Mouse (Mus musculus) embryonic facial prominence, embryonic 14.5 days (tissue): Measurements from ENCODE around the gene Stum. TPM values are rescaled to one million over a fixed set of nuclear protein-coding genes. Genes with fewer than 3 reads are reported as not detected.

Source experiments
- ATAC-seq: fragments of 200-750 bp; cut with Nextera tagmentation; 2 replicates; pipeline ENCODE4 v1.8.0; 2017; ENCODE audit warnings: low read depth, moderate number of reproducible peaks, moderate TSS enrichment
- DNase-seq: peaks from one replicate; pipeline ENCODE4 v3.0.0-alpha.2; 2015; ENCODE audit warnings: low spot score
- H3K27ac ChIP-seq: fragments of 300-500 bp; sonication (generic); replicated peaks from 2 replicates; pipeline ENCODE4 v1.5.1; 2014; ENCODE audit warnings: low read depth, mild to moderate bottlenecking, low read length, moderate library complexity
- H3K27me3 ChIP-seq: fragments of 300-500 bp; sonication (generic); replicated peaks from 2 replicates; pipeline ENCODE4 v1.6.1; 2014; ENCODE audit warnings: low read length; ENCODE audit not compliant: control insufficient read depth, insufficient read depth
- H3K36me3 ChIP-seq: fragments of 300-500 bp; sonication (generic); 2 replicates; pipeline ENCODE4 v1.6.1; 2014; ENCODE audit warnings: low read length, mixed read lengths; ENCODE audit not compliant: control insufficient read depth, insufficient read depth
- H3K4me1 ChIP-seq: fragments of 300-500 bp; sonication (generic); 2 replicates; pipeline ENCODE4 v1.6.1; 2014; ENCODE audit warnings: antibody characterized with exemption, low read length; ENCODE audit not compliant: control insufficient read depth, insufficient read depth
- H3K4me2 ChIP-seq: fragments of 300-500 bp; sonication (generic); 2 replicates; pipeline ENCODE4 v1.6.1; 2014; ENCODE audit warnings: low read depth, mild to moderate bottlenecking, low read length, moderate library complexity, mixed read lengths
- H3K4me3 ChIP-seq: fragments of 300-500 bp; sonication (generic); 2 replicates; pipeline ENCODE4 v1.5.1; 2014; ENCODE audit warnings: low read depth, mild to moderate bottlenecking, low read length
- H3K9ac ChIP-seq: fragments of 300-500 bp; sonication (generic); 2 replicates; pipeline ENCODE4 v1.6.1; 2014; ENCODE audit warnings: low read depth, mild to moderate bottlenecking, low read length, moderate library complexity, mixed read lengths
- H3K9me3 ChIP-seq: fragments of 300-500 bp; sonication (generic); 2 replicates; pipeline ENCODE4 v1.6.1; 2016; ENCODE audit warnings: low read length; ENCODE audit not compliant: control insufficient read depth
- WGBS: fragments of 180-500 bp; shearing (Covaris S2); extraction: QIAGEN DNeasy Blood & Tissue Kit; methylation state at CpG from one replicate; pipeline ENCODE4 v1.1.7; 2014; 5-methylcytosine and 5-hydroxymethylcytosine counted together
- polyA plus RNA-seq: library from polyadenylated mRNA; unstranded; fragments of >200 nt; fragmentation: Nextera tagmentation; extraction: Ambion mirVana; gene quantifications from 2 replicates; pipeline ENCODE4 v1.2.1, GENCODE M21; 2014

The Stum gene
- 4.0 and 5.3 TPM in 2 replicates for polyA plus RNA-seq

DNA sequence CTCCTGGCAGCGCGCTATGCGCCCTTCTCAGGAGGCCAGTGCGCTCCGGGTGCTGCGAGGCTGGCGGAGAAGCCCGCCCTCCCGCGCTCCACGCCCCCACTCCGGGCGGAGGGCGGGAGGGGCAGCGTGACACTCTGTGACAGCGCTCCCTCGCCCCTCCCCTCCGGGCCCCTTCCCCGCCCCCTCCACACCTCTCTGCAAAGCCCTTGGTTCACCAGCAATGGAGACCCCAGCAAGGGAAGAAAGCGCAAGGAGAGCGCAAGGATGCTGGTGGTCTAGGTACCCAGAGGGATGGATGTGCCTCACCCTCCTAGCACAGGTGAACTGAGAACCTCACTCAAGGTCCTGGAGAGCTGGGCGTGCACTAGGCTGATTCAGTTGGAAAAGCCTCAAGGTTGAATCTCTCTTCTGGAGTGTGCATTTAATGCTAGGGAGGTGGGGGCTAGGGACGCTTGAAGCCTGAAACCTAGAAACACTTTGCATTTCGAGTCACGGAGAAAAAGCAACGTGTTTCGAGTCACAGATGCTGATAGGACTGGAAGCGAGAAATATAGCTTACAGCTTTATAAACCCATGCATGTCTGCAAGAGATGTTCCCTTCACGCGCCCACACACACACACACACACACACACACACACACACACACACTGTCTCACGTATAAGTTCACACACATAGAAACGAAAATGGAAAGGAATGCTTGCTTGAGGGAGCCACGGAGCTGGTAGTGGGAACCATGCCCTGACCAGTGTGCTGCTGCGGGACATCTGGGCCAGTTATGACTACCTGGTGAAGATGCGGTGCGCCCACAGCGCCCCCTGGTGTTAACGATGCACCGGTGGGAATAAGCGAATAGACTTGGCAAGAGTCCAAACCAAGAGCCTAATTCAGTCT lies at the start of gene Stum:
Stum (minus strand) TSS at position 106 of the 893 bp plus-strand sequence.
- no peak within 1 kb of the TSS for H3K27ac ChIP-seq
- peaks cover 37% of the 10 kb centered on the region for H3K27me3 ChIP-seq
- H3K9me3 ChIP-seq, result no peaks in the 10 kb centered on the region
- H3K4me1 ChIP-seq, result peaks cover 9% of the 10 kb centered on the region
- ATAC-seq, result peak; percentile 80
- peak; percentile 79 for DNase-seq
- H3K4me3 ChIP-seq, result peak within 1 kb of the TSS; percentile 46
- 5% methylated on average over 21 of the region's 40 CpGs for WGBS
- H3K4me2 ChIP-seq, result peak within 1 kb of the TSS; percentile 77
- H3K9ac ChIP-seq, result peak within 1 kb of the TSS; percentile 54
- H3K36me3 ChIP-seq, result no peaks in the 10 kb centered on the region

DNA sequence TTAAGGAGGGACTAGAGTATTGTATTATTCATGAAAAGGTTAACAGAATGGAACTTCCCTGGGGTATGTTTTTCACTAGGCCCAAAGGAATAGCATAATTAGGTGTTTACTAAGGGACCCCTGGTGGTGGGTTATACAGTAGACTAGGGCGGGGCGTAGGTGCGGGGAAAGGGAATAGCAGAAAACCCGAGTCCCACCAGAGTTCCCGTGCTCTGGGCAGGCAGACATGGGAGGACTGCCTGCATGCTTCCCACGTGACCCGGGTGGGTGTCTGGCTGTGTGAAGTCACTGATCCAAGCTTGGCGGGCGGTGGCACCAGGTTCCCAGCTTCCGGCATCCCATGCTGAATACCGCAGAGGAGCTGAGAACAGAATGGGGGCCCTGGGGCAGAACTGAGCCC lies 49.4 kb upstream of the Stum start:
- 93% methylated on average over 11 of the region's 11 CpGs for WGBS
- H3K36me3 ChIP-seq, result no peaks in the 10 kb centered on the region
- no peaks in the 10 kb centered on the region for H3K4me1 ChIP-seq
- no peak for ATAC-seq
- H3K9ac ChIP-seq, result no peak overlapping the region
- DNase-seq, result no peak
- H3K27ac ChIP-seq, result no peak overlapping the region
- peaks cover 14% of the 10 kb centered on the region; the same call in 1 of the 2 replicates for H3K9me3 ChIP-seq
- H3K27me3 ChIP-seq, result no peaks in the 10 kb centered on the region
- H3K4me3 ChIP-seq, result no peak overlapping the region
- H3K4me2 ChIP-seq, result no peak overlapping the region

DNA sequence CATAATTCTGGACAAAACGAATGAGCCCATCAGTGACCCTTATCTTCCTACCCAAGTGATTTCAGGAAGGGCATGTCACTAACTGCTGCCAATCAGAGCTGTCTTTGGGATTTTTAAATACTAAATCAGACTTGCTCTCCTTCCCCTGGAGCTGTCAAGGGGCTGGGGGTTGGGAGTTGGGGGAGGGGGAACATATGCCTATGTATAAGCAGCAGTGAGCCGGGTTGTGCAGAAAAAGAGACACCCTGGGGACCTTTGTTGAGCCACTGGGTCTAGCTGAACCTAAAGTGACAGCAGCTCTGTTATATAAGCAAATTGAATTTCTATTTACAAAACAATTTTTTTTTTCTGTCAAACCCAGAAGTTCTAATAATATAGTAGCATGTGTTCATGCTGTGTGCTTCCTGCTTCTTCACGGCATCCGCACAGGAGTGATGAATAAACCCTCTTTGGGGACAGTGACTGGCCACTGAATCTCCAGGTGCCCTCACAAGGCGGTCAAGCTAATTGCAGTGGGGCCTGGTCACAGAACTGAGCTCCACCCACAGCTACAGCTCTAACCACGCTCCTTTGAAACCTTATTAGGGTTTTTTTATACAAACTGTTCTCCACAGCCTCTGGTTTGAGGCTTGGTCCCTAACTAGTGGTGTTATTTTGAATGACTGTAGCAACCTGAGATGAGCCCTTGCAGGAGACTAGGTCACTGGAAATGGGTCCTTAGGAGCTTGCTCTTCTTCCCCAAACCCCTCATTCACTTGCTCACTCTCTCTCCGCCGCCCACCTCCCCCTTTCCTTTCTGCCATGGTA lies 47.4 kb upstream of the Stum start:
- Histone ChIP-seq H3K9me3 (peaks cover 14% of the 10 kb centered on the region; the same call in 1 of the 2 replicates), H3K27me3 (no peaks in the 10 kb centered on the region), H3K36me3 (no peaks in the 10 kb centered on the region), H3K27ac (no peak overlapping the region), H3K9ac (no peak overlapping the region), H3K4me2 (no peak overlapping the region), H3K4me1 (no peaks in the 10 kb centered on the region), H3K4me3 (no peak overlapping the region)
- ATAC-seq (no peak), DNase-seq (no peak)
- WGBS, result 60% methylated on average over 8 of the region's 8 CpGs

GRCm38 (mm10) chr1:180529847-180530246 lies 46.5 kb upstream of the Stum start:
- ATAC-seq, result no peak
- Histone ChIP-seq H3K4me2 (no peak overlapping the region), H3K9ac (no peak overlapping the region), H3K4me3 (no peak overlapping the region), H3K36me3 (no peaks in the 10 kb centered on the region), H3K27ac (no peak overlapping the region), H3K9me3 (peaks cover 14% of the 10 kb centered on the region; the same call in 1 of the 2 replicates), H3K27me3 (no peaks in the 10 kb centered on the region), H3K4me1 (no peaks in the 10 kb centered on the region)
- WGBS, result 88% methylated on average over 7 of the region's 7 CpGs
- DNase-seq, result no peak

DNA sequence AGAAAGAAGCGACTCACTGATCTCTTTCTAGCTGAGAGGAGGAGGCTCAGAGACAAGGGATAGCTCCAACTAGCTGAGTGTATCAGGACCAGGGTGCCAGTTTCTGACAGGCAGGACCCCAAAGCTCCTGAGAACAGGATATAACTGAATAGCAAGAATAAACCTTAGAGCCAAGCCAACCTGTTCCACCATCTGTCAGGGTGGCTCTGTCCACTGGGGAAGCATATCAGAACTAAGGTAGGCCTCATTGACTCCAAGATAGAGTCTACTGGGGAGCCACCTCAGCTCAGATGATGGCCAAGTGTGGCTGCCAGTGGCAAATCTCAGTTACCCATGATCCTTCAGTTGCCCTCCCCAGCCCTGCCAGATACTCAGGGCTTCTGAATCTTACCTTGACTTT lies 42.0 kb upstream of the Stum start:
- Histone ChIP-seq H3K4me3 (no peak overlapping the region), H3K27me3 (no peaks in the 10 kb centered on the region), H3K9me3 (no peaks in the 10 kb centered on the region), H3K9ac (no peak overlapping the region), H3K4me1 (peaks cover 4% of the 10 kb centered on the region), H3K4me2 (no peak overlapping the region), H3K27ac (no peak overlapping the region), H3K36me3 (no peaks in the 10 kb centered on the region)
- WGBS, result 78% methylated on average over 1 of the region's 1 CpGs
- DNase-seq (no peak), ATAC-seq (no peak)

GRCm38 (mm10) chr1:180523320-180523719 lies 40.0 kb upstream of the Stum start:
- Histone ChIP-seq H3K4me1 (peaks cover 13% of the 10 kb centered on the region), H3K27me3 (no peaks in the 10 kb centered on the region), H3K4me2 (no peak overlapping the region), H3K9me3 (no peaks in the 10 kb centered on the region), H3K4me3 (no peak overlapping the region), H3K27ac (no peak overlapping the region), H3K36me3 (no peaks in the 10 kb centered on the region), H3K9ac (no peak overlapping the region)
- 81% methylated on average over 2 of the region's 2 CpGs for WGBS
- ATAC-seq (no peak), DNase-seq (no peak)

GRCm38 (mm10) chr1:180520190-180520589 lies 36.9 kb upstream of the Stum start:
- DNase-seq (peak; percentile 86), ATAC-seq (no peak)
- H3K9ac ChIP-seq, result no peak overlapping the region
- no peaks in the 10 kb centered on the region for H3K36me3 ChIP-seq
- no peak overlapping the region for H3K4me3 ChIP-seq
- no peaks in the 10 kb centered on the region for H3K9me3 ChIP-seq
- 0 out of 2 replicates have a peak overlapping the region, but pooled peaks have one; percentile 4 for H3K27ac ChIP-seq
- H3K4me1 ChIP-seq, result peaks cover 18% of the 10 kb centered on the region
- H3K27me3 ChIP-seq, result no peaks in the 10 kb centered on the region
- no peak overlapping the region for H3K4me2 ChIP-seq
- 32% methylated on average over 7 of the region's 7 CpGs for WGBS

DNA sequence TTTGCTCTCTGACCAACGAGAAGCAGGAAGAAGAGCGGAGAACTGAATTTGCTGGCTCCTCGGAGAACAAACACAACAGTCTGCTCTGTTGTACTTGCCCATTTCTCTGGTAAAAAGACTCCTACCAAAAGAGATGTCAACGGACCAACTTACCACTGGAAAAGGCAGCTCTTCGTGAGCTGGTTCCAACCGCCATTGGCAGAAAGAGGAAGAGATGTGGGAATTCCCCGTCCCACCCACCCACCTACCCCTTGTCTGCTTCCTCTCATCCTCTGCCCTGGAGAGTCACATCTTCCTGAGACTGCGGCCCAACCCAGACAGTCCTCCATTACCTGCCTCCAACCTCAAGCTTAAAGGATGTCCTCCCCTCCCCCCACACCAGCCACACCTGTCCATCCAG lies 36.2 kb upstream of the Stum start:
- Histone ChIP-seq H3K27ac (0 out of 2 replicates have a peak overlapping the region, but pooled peaks have one; percentile 4), H3K4me1 (peaks cover 23% of the 10 kb centered on the region), H3K9ac (no peak overlapping the region), H3K4me2 (no peak overlapping the region), H3K4me3 (no peak overlapping the region), H3K36me3 (no peaks in the 10 kb centered on the region), H3K27me3 (no peaks in the 10 kb centered on the region), H3K9me3 (no peaks in the 10 kb centered on the region)
- ATAC-seq (no peak), DNase-seq (no peak)
- WGBS, result 90% methylated on average over 8 of the region's 8 CpGs
